Mouse (Mus musculus) forebrain, embryonic 12.5 days (tissue): ENCODE results near the gene Fam43b. TPM values are rescaled to one million over a fixed set of nuclear protein-coding genes. Genes with fewer than 3 reads are reported as not detected.

Experiments
- ATAC-seq: fragments of 200-750 bp; cut with Nextera tagmentation; 2 replicates; pipeline ENCODE4 v1.8.0; 2017; ENCODE audit warnings: moderate TSS enrichment; ENCODE audit not compliant: low FRiP score
- H3K27ac ChIP-seq: fragments of 300-500 bp; sonication (generic); 2 replicates; pipeline ENCODE4 v1.5.1; 2016; ENCODE audit warnings: mild to moderate bottlenecking
- H3K27me3 ChIP-seq: fragments of 300-500 bp; sonication (generic); 2 replicates; pipeline ENCODE4 v1.6.1; 2016; ENCODE audit warnings: mild to moderate bottlenecking
- H3K36me3 ChIP-seq: fragments of 300-500 bp; sonication (generic); replicated peaks from 2 replicates; pipeline ENCODE4 v1.6.1; 2016; ENCODE audit warnings: mild to moderate bottlenecking
- H3K4me1 ChIP-seq: fragments of 300-500 bp; sonication (generic); 2 replicates; pipeline ENCODE4 v1.6.1; 2016
- H3K4me2 ChIP-seq: fragments of 300-500 bp; sonication (generic); 2 replicates; pipeline ENCODE4 v1.6.1; 2016; ENCODE audit warnings: mild to moderate bottlenecking, moderate library complexity
- H3K4me3 ChIP-seq: fragments of 300-500 bp; sonication (generic); replicated peaks from 2 replicates; pipeline ENCODE4 v1.5.1; 2016; ENCODE audit warnings: mild to moderate bottlenecking
- H3K9ac ChIP-seq: fragments of 300-500 bp; sonication (generic); 2 replicates; pipeline ENCODE4 v1.6.1; 2016; ENCODE audit warnings: mild to moderate bottlenecking
- H3K9me3 ChIP-seq: fragments of 300-500 bp; sonication (generic); 2 replicates; pipeline ENCODE4 v1.6.1; 2016
- WGBS: fragments of 180-500 bp; shearing (Covaris S2); methylation state at CpG from one replicate; pipeline ENCODE4 v1.1.7; 2016; 5-methylcytosine and 5-hydroxymethylcytosine counted together
- polyA plus RNA-seq: library from polyadenylated mRNA; unstranded; fragments of >200 nt; fragmentation: Nextera tagmentation; extraction: Ambion mirVana; gene quantifications from 2 replicates; pipeline ENCODE4 v1.2.1, GENCODE M21; 2016

Fam43b gene
- polyA plus RNA-seq, 1 experiment from 2014 or later, result 0.24 TPM

GRCm38 (mm10) chr4:138358176-138358575 is 38.2 kb downstream of the Fam43b start:
- Histone ChIP-seq H3K27ac (no peak overlapping the region), H3K4me2 (no peak overlapping the region), H3K9ac (no peak overlapping the region), H3K9me3 (no peaks in the 10 kb centered on the region), H3K27me3 (peaks cover 9% of the 10 kb centered on the region), H3K4me1 (peaks cover 10% of the 10 kb centered on the region), H3K36me3 (no peaks in the 10 kb centered on the region), H3K4me3 (no peak overlapping the region)
- ATAC-seq, result no peak
- WGBS, result 80% methylated on average over 3 of the region's 3 CpGs

DNA sequence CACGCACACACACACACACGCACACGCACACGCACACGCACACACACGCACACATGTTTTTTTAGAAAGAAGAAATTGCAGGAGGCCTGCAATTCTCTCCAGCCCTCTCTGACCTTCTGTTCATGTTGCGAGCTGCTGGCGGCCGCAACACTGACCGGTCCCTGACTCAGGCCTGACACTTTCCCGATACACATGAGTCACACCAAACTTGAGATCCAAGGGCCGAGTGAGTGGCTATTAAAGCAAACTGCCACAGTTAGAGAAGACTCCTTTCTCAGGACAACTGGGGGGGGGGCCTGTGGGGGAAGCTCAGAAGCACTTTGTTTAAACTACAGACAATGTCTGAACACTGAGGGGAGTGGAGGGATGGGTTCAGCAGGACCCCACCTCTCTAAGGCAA is 39.8 kb downstream of the Fam43b start:
- Histone ChIP-seq H3K4me3 (no peak overlapping the region), H3K9me3 (no peaks in the 10 kb centered on the region), H3K4me1 (peaks cover 8% of the 10 kb centered on the region), H3K27me3 (peaks cover 9% of the 10 kb centered on the region), H3K36me3 (no peaks in the 10 kb centered on the region), H3K27ac (no peak overlapping the region), H3K4me2 (no peak overlapping the region), H3K9ac (no peak overlapping the region)
- 92% methylated on average over 12 of the region's 12 CpGs for WGBS
- ATAC-seq, result no peak

DNA sequence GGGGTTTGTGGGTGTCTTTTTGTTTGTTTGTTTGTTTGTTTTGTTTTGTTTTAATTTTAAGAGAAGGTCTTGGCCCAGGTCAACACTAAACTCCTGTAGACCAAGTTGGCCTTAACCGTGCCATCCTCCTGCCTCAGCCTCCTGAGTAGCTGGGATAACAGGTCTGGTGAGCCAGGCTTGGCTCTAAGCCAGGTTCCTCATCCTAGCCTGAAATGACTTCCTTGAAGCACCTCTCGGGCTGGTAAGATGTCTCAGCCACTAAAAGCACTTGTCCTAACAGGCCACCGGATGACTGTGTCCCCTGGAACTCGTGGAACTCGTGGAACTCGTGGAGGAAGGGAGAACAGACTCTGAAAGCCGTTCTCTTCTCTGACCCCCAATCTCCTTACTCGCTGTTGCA is 40.2 kb downstream of the Fam43b start:
- Histone ChIP-seq H3K9ac (no peak overlapping the region), H3K9me3 (no peaks in the 10 kb centered on the region), H3K4me2 (no peak overlapping the region), H3K4me3 (no peak overlapping the region), H3K4me1 (peaks cover 3% of the 10 kb centered on the region; the same call in 1 of the 2 replicates), H3K36me3 (no peaks in the 10 kb centered on the region), H3K27ac (no peak overlapping the region), H3K27me3 (peaks cover 7% of the 10 kb centered on the region)
- no peak for ATAC-seq
- 91% methylated on average over 8 of the region's 8 CpGs for WGBS

DNA sequence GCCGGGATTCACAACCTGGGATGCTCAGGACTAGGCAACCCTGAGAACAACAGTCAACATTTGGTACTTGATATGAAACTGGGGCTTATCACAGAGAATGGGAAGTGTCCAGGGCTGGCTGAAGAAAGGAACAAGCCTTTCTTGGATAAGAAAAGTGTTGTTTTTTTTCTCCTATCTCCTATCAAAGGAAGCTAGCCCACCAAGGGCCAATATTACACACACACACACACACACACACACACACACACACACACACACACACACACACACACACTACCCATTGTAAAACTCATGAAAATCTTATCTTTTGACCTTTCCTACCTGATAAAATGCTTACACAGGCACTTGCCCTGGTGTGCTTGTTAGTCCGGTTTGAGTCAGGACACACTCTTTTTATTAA is 40.8 kb downstream of the Fam43b start:
- 97% methylated on average over 2 of the region's 2 CpGs for WGBS
- Histone ChIP-seq H3K36me3 (no peaks in the 10 kb centered on the region), H3K4me3 (no peak overlapping the region), H3K4me2 (no peak overlapping the region), H3K9me3 (no peaks in the 10 kb centered on the region), H3K9ac (no peak overlapping the region), H3K27ac (no peak overlapping the region), H3K4me1 (no peaks in the 10 kb centered on the region), H3K27me3 (0 out of 2 replicates have a peak, but pooled peaks cover under 1% of the 10 kb centered on the region)
- ATAC-seq, result no peak

GRCm38 (mm10) chr4:138353438-138354171 is 42.7 kb downstream of the Fam43b start:
- Histone ChIP-seq H3K36me3 (no peaks in the 10 kb centered on the region), H3K9ac (no peak overlapping the region), H3K4me3 (no peak overlapping the region), H3K9me3 (no peaks in the 10 kb centered on the region), H3K4me1 (no peaks in the 10 kb centered on the region), H3K4me2 (no peak overlapping the region), H3K27me3 (0 out of 2 replicates have a peak, but pooled peaks cover 5% of the 10 kb centered on the region), H3K27ac (no peak overlapping the region)
- WGBS, result 86% methylated on average over 10 of the region's 10 CpGs
- ATAC-seq, result no peak

GRCm38 (mm10) chr4:138352692-138353091 is 43.6 kb downstream of the Fam43b start:
- no peaks in the 10 kb centered on the region for H3K4me1 ChIP-seq
- H3K27me3 ChIP-seq, result 0 out of 2 replicates have a peak, but pooled peaks cover 5% of the 10 kb centered on the region
- no peak overlapping the region for H3K9ac ChIP-seq
- H3K4me3 ChIP-seq, result no peak overlapping the region
- no peak overlapping the region for H3K4me2 ChIP-seq
- no peaks in the 10 kb centered on the region for H3K9me3 ChIP-seq
- no peak overlapping the region for H3K27ac ChIP-seq
- 87% methylated on average over 6 of the region's 6 CpGs for WGBS
- no peaks in the 10 kb centered on the region for H3K36me3 ChIP-seq
- ATAC-seq, result no peak

DNA sequence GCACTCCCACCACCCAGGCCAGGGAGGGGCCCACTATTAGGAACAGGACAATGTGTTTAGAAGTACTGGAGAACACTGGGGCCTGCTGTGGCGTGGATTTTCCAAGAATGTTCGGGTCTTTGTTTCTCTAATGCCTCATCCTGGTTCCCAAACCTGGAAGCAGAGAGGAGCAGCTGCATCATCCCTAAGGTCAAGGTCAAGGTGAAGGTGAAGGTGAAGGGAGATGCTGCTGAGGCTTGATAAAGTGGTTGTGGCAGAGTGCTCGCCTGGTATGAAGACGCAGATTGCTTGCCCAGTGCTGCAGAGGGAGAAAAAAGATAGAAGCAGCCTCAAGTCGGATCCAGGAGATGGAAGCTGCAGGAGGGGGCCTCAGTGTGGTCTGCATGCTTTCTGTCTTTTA is 44.5 kb downstream of the Fam43b start:
- H3K9ac ChIP-seq, result no peak overlapping the region
- no peak overlapping the region for H3K27ac ChIP-seq
- no peaks in the 10 kb centered on the region for H3K36me3 ChIP-seq
- 0 out of 2 replicates have a peak, but pooled peaks cover 5% of the 10 kb centered on the region for H3K27me3 ChIP-seq
- no peaks in the 10 kb centered on the region for H3K4me1 ChIP-seq
- no peak overlapping the region for H3K4me2 ChIP-seq
- ATAC-seq, result no peak
- 85% methylated on average over 5 of the region's 5 CpGs for WGBS
- H3K9me3 ChIP-seq, result no peaks in the 10 kb centered on the region
- H3K4me3 ChIP-seq, result no peak overlapping the region

GRCm38 (mm10) chr4:138348716-138349115 is 47.6 kb downstream of the Fam43b start:
- Histone ChIP-seq H3K4me2 (no peak overlapping the region), H3K27me3 (0 out of 2 replicates have a peak, but pooled peaks cover 5% of the 10 kb centered on the region), H3K27ac (no peak overlapping the region), H3K36me3 (no peaks in the 10 kb centered on the region), H3K9me3 (no peaks in the 10 kb centered on the region), H3K9ac (no peak overlapping the region), H3K4me1 (peaks cover 2% of the 10 kb centered on the region; the same call in 1 of the 2 replicates), H3K4me3 (no peak overlapping the region)
- WGBS, result 77% methylated on average over 7 of the region's 7 CpGs
- ATAC-seq, result no peak

GRCm38 (mm10) chr4:138347280-138347679 is 49.0 kb downstream of the Fam43b start:
- Histone ChIP-seq H3K9ac (no peak overlapping the region), H3K4me1 (peaks cover 3% of the 10 kb centered on the region; the same call in 1 of the 2 replicates), H3K4me2 (no peak overlapping the region), H3K27me3 (0 out of 2 replicates have a peak, but pooled peaks cover 5% of the 10 kb centered on the region), H3K4me3 (no peak overlapping the region), H3K36me3 (no peaks in the 10 kb centered on the region), H3K9me3 (no peaks in the 10 kb centered on the region), H3K27ac (no peak overlapping the region)
- no peak for ATAC-seq
- WGBS, result 69% methylated on average over 1 of the region's 1 CpGs

GRCm38 (mm10) chr4:138344891-138345545 is 51.3 kb downstream of the Fam43b start:
- Histone ChIP-seq H3K36me3 (no peaks in the 10 kb centered on the region), H3K9ac (no peak overlapping the region), H3K9me3 (no peaks in the 10 kb centered on the region), H3K27me3 (0 out of 2 replicates have a peak, but pooled peaks cover 9% of the 10 kb centered on the region), H3K4me1 (peaks cover 3% of the 10 kb centered on the region; the same call in 1 of the 2 replicates), H3K4me2 (no peak overlapping the region), H3K27ac (no peak overlapping the region), H3K4me3 (no peak overlapping the region)
- 88% methylated on average over 9 of the region's 9 CpGs for WGBS
- ATAC-seq, result no peak
